Mouse (Mus musculus) spleen, adult 2 months (tissue): Measurements from ENCODE around the gene Il27.

Experiments
- CTCF ChIP-seq: fragments of 200-500 bp; IDR thresholded peaks from 2 replicates; pipeline ENCODE4 v1.5.1; 2011; ENCODE audit warnings: mild to moderate bottlenecking, inconsistent platforms; ENCODE audit not compliant: insufficient read depth, insufficient read length, insufficient replicate concordance; ENCODE audit errors: extremely low read depth
- POLR2A ChIP-seq: fragments of 200-500 bp; IDR thresholded peaks from 2 replicates; pipeline ENCODE4 v1.6.1; 2011; ENCODE audit warnings: low read depth, low read length, inconsistent platforms

DNA sequence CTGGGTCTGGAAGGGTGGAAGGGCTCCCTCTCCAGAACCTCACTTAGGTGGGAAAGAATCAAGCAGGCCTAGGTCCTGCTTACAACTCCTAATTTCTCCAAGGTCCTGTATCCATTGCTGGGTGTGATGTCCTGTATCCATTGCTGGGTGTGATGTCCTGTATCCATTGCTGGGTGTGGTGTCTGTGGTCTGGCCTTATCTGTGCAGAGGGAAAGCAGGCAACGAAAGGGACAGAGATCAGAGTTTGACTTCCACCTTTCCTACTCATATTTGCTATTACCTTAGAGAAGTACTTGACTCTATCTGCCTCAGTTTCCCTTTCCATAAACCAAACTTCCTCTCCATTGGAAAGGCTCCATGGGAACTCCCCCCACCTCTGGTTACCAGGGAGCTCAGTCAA lies 28.6 kb upstream of the Il27 start:
- TF ChIP-seq CTCF (no peak), POLR2A (no peak)
